Mouse (Mus musculus): ENCODE results near the gene Psmb8. TPM values are rescaled to one million over a fixed set of nuclear protein-coding genes. Genes with fewer than 3 reads are reported as not detected.

Psmb8 gene
- polyA plus RNA-seq, 1 experiment from 2014 or later: 7.9 TPM

DNA sequence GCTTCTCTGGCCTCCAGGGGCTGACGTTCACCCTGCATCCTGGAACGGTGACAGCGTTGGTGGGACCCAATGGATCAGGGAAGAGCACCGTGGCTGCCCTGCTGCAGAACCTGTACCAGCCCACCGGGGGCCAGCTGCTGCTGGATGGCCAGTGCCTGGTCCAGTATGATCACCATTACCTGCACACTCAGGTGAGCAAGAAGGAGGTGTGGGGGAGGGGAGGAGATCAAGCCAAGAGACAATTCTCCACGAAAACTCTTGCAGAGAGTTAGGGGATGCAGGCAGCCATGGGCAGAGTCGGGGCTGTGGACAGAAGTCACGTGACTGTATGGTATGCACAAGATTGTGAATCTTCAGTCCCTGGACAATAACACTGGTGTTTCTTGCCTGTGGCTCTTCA lies 4.1 kb upstream of the Psmb8 start:
- WGBS: 49% methylated on average over 8 of the region's 8 CpGs
- Histone ChIP-seq H3K9me3 (ENCODE audit: low read depth, low read length) (no peaks in the 10 kb centered on the region), H3K4me3 (ENCODE audit: low read depth, low read length) (no peak overlapping the region), H3K27ac (ENCODE audit: low read depth) (no peak overlapping the region), H3K4me1 (ENCODE audit: insufficient read depth) (no peaks in the 10 kb centered on the region), H3K36me3 (ENCODE audit: insufficient read depth) (no peaks in the 10 kb centered on the region), H3K4me2 (no peak overlapping the region), H3K9ac (no peak overlapping the region), H3K27me3 (ENCODE audit: insufficient read depth, low read length) (peaks cover 64% of the 10 kb centered on the region)
- ATAC-seq (ENCODE audit: insufficient read depth) (no peak), DNase-seq (no peak)
- no peak for TF ChIP-seq CTCF (IDR thresholded peaks at IDR 0.05; ENCODE audit: low read depth)

- H3K27me3 ChIP-seq (ENCODE audit: insufficient read depth, low read length): peaks cover 73% of the 10 kb centered on the region
- H3K9ac ChIP-seq: no peak overlapping the region
- no peak for TF ChIP-seq CTCF (IDR thresholded peaks at IDR 0.05; ENCODE audit: low read depth)
- ATAC-seq (ENCODE audit: insufficient read depth): no peak
- no peak for DNase-seq
- no peaks in the 10 kb centered on the region for H3K4me1 ChIP-seq (ENCODE audit: insufficient read depth)
- H3K9me3 ChIP-seq (ENCODE audit: low read depth, low read length): no peaks in the 10 kb centered on the region
- WGBS: 77% methylated on average over 4 of the region's 4 CpGs
- no peak overlapping the region for H3K27ac ChIP-seq (ENCODE audit: low read depth)
- no peaks in the 10 kb centered on the region for H3K36me3 ChIP-seq (ENCODE audit: insufficient read depth)
- H3K4me3 ChIP-seq (ENCODE audit: low read depth, low read length): no peak overlapping the region
- no peak overlapping the region for H3K4me2 ChIP-seq
These were observed 2.8 kb upstream of the Psmb8 start for GRCm38 (mm10) chr17:34194723-34195122.

DNA sequence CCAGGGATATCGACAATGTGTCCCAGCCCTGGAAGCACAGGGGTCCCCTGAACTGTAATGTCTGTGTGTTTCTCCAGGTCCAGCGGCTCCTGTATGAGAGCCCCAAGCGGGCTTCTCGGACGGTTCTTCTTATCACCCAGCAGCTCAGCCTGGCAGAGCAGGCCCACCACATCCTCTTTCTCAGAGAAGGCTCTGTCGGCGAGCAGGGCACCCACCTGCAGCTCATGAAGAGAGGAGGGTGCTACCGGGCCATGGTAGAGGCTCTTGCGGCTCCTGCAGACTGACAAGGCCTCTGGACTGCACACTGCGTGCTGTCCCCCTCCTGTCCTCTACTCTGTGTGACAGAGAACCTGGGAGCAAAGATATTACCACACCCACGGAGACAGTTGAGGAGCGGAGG lies 1.0 kb upstream of the Psmb8 start:
- Histone ChIP-seq H3K27ac (ENCODE audit: low read depth) (no peak overlapping the region), H3K27me3 (ENCODE audit: insufficient read depth, low read length) (peaks cover 73% of the 10 kb centered on the region), H3K4me2 (no peak overlapping the region), H3K36me3 (ENCODE audit: insufficient read depth) (no peaks in the 10 kb centered on the region), H3K9me3 (ENCODE audit: low read depth, low read length) (no peaks in the 10 kb centered on the region), H3K4me3 (ENCODE audit: low read depth, low read length) (no peak overlapping the region), H3K9ac (no peak overlapping the region), H3K4me1 (ENCODE audit: insufficient read depth) (no peaks in the 10 kb centered on the region)
- WGBS: 31% methylated on average over 12 of the region's 12 CpGs
- TF ChIP-seq CTCF (IDR thresholded peaks at IDR 0.05; ENCODE audit: low read depth): no peak
- ATAC-seq (ENCODE audit: insufficient read depth) (no peak), DNase-seq (no peak)

GRCm38 (mm10) chr17:34197904-34198520 lies 491 bp downstream of the Psmb8 start:
- Histone ChIP-seq H3K9ac (peak overlapping the region; percentile 36), H3K27me3 (ENCODE audit: insufficient read depth, low read length) (peaks cover 61% of the 10 kb centered on the region), H3K4me1 (ENCODE audit: insufficient read depth) (no peaks in the 10 kb centered on the region), H3K27ac (ENCODE audit: low read depth) (no peak overlapping the region), H3K4me3 (ENCODE audit: low read depth, low read length) (peak overlapping the region; percentile 43), H3K4me2 (peak overlapping the region; percentile 69), H3K36me3 (ENCODE audit: insufficient read depth) (no peaks in the 10 kb centered on the region), H3K9me3 (ENCODE audit: low read depth, low read length) (no peaks in the 10 kb centered on the region)
- TF ChIP-seq CTCF (IDR thresholded peaks at IDR 0.05; ENCODE audit: low read depth): no peak
- WGBS: 4% methylated on average over 32 of the region's 32 CpGs
- ATAC-seq (ENCODE audit: insufficient read depth): peak; percentile 11; the same call in 1 of the 2 replicates
- DNase-seq: peak; percentile 35

DNA sequence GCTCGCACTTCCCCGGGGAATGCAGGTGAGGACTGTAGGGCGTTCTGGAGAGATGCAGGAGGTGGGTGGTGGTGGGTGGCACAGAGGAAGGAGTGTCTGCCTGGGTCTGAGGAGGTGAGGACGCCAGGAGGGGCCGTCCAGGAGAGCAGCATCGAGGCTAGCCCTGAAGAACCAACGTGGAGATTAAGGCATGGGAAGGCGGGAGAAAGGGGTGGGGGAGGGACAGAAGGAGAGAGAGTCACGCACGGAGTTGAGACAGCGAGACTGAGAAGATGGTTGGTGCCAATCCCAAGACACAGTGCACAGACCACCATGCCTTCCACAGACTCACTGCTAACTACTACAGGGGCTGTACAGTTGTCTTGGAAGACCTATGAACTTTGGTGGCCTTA lies 996 bp downstream of the Psmb8 start:
- WGBS: 8% methylated on average over 11 of the region's 11 CpGs
- TF ChIP-seq CTCF (IDR thresholded peaks at IDR 0.05; ENCODE audit: low read depth): no peak
- Histone ChIP-seq H3K4me1 (ENCODE audit: insufficient read depth) (no peaks in the 10 kb centered on the region), H3K4me2 (peak overlapping the region; percentile 69), H3K9me3 (ENCODE audit: low read depth, low read length) (no peaks in the 10 kb centered on the region), H3K4me3 (ENCODE audit: low read depth, low read length) (peak overlapping the region; percentile 43), H3K27ac (ENCODE audit: low read depth) (no peak overlapping the region), H3K9ac (peak overlapping the region; percentile 36), H3K36me3 (ENCODE audit: insufficient read depth) (no peaks in the 10 kb centered on the region), H3K27me3 (ENCODE audit: insufficient read depth, low read length) (peaks cover 57% of the 10 kb centered on the region)
- ATAC-seq (ENCODE audit: insufficient read depth) (peak; percentile 15; the same call in 1 of the 2 replicates), DNase-seq (no peak)

DNA sequence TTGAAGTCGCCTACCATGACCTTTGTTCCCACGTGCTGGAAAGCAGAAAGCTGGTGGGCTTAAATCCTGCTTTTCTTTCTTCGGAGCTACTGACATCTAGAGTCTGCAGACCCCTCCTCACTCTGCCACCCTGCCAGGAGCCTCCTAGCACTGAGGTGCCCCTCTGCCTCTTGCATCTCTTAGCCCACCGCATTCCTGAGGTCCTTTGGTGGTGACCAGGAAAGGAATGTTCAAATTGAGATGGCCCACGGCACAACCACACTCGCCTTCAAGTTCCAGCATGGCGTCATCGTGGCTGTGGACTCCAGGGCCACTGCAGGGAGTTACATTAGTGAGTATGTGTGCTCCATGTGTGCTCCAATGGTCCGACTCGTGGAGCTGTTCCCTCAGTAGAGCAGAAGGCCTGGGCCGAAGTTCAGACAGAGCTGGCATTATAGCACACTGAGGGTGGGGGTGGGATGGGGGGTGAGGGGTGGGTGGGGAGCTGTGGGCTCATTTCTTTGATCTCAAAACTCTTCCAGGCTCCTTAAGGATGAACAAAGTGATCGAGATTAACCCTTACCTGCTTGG lies 1.6 kb downstream of the Psmb8 start:
- WGBS: 59% methylated on average over 12 of the region's 12 CpGs
- Histone ChIP-seq H3K36me3 (ENCODE audit: insufficient read depth) (no peaks in the 10 kb centered on the region), H3K9ac (no peak overlapping the region), H3K4me3 (ENCODE audit: low read depth, low read length) (no peak overlapping the region), H3K27me3 (ENCODE audit: insufficient read depth, low read length) (peaks cover 51% of the 10 kb centered on the region), H3K9me3 (ENCODE audit: low read depth, low read length) (no peaks in the 10 kb centered on the region), H3K4me1 (ENCODE audit: insufficient read depth) (no peaks in the 10 kb centered on the region), H3K27ac (ENCODE audit: low read depth) (no peak overlapping the region), H3K4me2 (no peak overlapping the region)
- ATAC-seq (ENCODE audit: insufficient read depth) (no peak), DNase-seq (no peak)
- TF ChIP-seq CTCF (IDR thresholded peaks at IDR 0.05; ENCODE audit: low read depth): no peak

DNA sequence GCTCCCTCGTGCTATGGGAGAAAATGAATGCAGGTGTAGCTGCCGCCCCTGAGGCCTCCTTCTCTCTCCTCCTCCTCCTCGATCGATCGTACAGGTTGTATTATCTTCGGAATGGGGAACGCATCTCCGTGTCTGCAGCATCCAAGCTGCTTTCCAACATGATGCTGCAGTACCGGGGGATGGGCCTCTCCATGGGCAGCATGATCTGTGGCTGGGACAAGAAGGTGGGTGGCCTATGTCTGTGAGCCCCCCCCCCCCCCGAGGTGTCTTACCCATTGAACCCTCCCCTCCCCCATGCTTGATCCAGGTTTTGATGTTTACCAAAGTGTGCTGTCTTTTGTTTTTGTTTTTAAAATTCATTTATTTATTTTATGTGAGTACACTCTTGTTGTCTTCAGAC lies 2.5 kb downstream of the Psmb8 start:
- ATAC-seq (ENCODE audit: insufficient read depth): no peak
- no peak overlapping the region for H3K4me2 ChIP-seq
- 83% methylated on average over 10 of the region's 10 CpGs for WGBS
- peaks cover 46% of the 10 kb centered on the region for H3K27me3 ChIP-seq (ENCODE audit: insufficient read depth, low read length)
- no peak overlapping the region for H3K9ac ChIP-seq
- no peaks in the 10 kb centered on the region for H3K36me3 ChIP-seq (ENCODE audit: insufficient read depth)
- DNase-seq: no peak
- H3K9me3 ChIP-seq (ENCODE audit: low read depth, low read length): no peaks in the 10 kb centered on the region
- H3K4me1 ChIP-seq (ENCODE audit: insufficient read depth): no peaks in the 10 kb centered on the region
- TF ChIP-seq CTCF (IDR thresholded peaks at IDR 0.05; ENCODE audit: low read depth): no peak
- H3K27ac ChIP-seq (ENCODE audit: low read depth): no peak overlapping the region
- H3K4me3 ChIP-seq (ENCODE audit: low read depth, low read length): no peak overlapping the region

All from lung, embryonic 14.5 days (tissue).